Mouse (Mus musculus) liver, adult (tissue): Measurements from ENCODE around the gene Gemin8.

Experiments
- GATA4 ChIP-seq: IDR thresholded peaks from 2 replicates; pipeline ENCODE4 v1.6.1; 2014; ENCODE audit warnings: mild to moderate bottlenecking, low read length; ENCODE audit not compliant: insufficient replicate concordance

Gene Gemin8

DNA sequence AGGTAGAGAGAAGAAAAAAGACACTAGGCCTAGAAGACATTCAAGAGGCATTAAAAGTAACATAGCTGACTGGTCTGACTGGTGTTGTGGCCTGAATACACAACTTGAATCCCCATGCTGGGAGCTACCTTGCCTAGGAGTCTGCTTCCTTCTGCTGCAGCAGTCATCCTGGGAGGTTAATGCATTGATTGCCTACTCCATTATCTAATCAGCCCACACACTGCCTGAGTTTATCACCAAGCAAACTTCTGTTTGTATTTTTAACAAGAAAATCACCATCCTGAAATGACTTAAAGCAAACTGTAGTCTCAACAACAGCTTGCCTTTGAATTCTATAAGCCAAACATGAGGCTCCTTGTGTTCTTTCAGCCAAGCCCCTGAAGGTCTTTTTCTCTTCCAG is 29.6 kb downstream of the Gemin8 start:
- no peak for TF ChIP-seq GATA4

DNA sequence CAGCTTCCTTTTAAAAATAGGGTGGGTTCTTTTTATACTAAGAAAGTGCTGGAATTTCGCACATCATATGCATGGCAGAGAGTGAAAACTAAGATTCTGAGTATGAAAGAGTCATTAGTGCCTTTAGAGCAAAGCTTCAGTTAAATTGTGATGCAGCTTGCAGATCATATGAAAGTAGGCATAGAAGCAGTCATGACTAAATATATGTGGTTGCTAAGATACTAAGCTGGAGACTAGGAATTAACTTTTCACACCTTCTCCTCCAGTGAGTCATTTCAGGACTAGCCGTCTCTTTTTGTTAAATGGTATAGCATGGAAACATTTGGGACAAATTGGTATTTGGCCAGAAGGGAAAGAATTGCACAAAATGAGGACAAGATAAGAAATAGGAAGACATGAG is 44.3 kb downstream of the Gemin8 start:
- no peak for TF ChIP-seq GATA4

- TF ChIP-seq GATA4: no peak
Measured at GRCm38 (mm10) chrX:166216248-166216647, 46.0 kb downstream of the Gemin8 start.

GRCm38 (mm10) chrX:166216720-166217119 is 46.5 kb downstream of the Gemin8 start:
- TF ChIP-seq GATA4: no peak

- TF ChIP-seq GATA4: no peak
Measured at GRCm38 (mm10) chrX:166219331-166219730, 49.1 kb downstream of the Gemin8 start.

- TF ChIP-seq GATA4: no peak
Measured at GRCm38 (mm10) chrX:166226856-166227255, 56.6 kb downstream of the Gemin8 start.

GRCm38 (mm10) chrX:166229750-166230149 is 59.5 kb downstream of the Gemin8 start:
- no peak for TF ChIP-seq GATA4

GRCm38 (mm10) chrX:166230515-166231267 is 60.4 kb downstream of the Gemin8 start:
- no peak for TF ChIP-seq GATA4

GRCm38 (mm10) chrX:166236131-166236530 is 65.9 kb downstream of the Gemin8 start:
- no peak for TF ChIP-seq GATA4

DNA sequence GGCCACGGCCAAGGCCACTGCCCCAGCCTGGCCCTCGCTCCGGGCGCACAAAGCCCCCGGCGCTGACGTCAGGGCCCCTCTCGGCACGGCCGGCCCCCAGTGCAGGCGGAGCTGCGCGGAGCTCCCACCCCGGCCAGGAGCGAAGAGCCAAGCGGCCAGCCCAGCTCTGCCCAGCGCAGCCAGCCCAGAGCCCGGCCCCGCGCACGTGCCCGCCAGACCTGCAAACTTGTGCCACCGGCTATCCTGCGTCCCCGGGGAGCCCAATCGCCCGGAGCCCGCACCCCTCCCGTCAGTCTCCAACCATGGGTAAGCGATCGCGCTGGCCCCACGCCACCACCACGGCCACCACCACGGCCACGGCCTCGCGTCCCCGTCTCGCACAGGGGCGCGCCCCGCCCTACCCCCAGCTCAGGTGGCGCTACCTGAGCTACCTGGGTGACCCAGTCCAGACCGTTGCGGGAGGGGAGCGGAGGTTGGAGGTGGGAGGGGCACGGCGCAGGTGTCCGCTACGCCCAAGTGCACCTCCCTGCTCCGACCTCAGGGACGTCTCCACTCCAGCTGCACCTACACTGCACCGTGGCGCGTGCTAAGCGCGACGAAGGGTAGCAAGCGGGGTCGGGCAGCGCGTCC is 68.7 kb downstream of the Gemin8 start, which contains the start of gene Gpm6b:
Gpm6b (plus strand) TSS at position 81 of the 630 bp plus-strand sequence.
- no peak for TF ChIP-seq GATA4

GRCm38 (mm10) chrX:166239520-166239919 is 69.3 kb downstream of the Gemin8 start:
- no peak for TF ChIP-seq GATA4
